Comparison of ENCODE assay signal across 19 mouse cellular contexts in genomic region chr12:4811705-4812104, GRCm38 (mm10). TPM values are rescaled to one million over a fixed set of nuclear protein-coding genes. Genes with fewer than 3 reads are reported as not detected.
"Had no signal": no experiment of that assay in that cellular context is flagged by ENCODE, and none has a peak within 500 bp of the region (broad histone marks: within the 10 kb centered on the region; RNA-seq: fewer than 3 reads in every experiment).

No protein-coding gene starts in this region.

- H3K9ac ChIP-seq: liver, embryonic 13.5 days; midbrain, embryonic 13.5 days; neural tube, embryonic 13.5 days; stomach, embryonic 15.5 days had no signal

- H3K9me3 ChIP-seq: liver, embryonic 13.5 days; midbrain, embryonic 13.5 days; neural tube, embryonic 13.5 days; stomach, embryonic 15.5 days had no signal

- H3K36me3 ChIP-seq: liver, embryonic 13.5 days; midbrain, embryonic 10.5 days; midbrain, embryonic 13.5 days; neural tube, embryonic 13.5 days; stomach, embryonic 15.5 days had no signal

- H3K27ac ChIP-seq: hindbrain, postnatal 0 days; left cerebral cortex, adult 2 months; liver, embryonic 13.5 days; midbrain, embryonic 10.5 days; midbrain, embryonic 13.5 days; neural tube, embryonic 13.5 days; stomach, embryonic 15.5 days had no signal

- H3K4me3 ChIP-seq: left cerebral cortex, adult 2 months; liver, embryonic 13.5 days; megakaryocyte, embryonic 14.5 days; midbrain, embryonic 10.5 days; midbrain, embryonic 13.5 days; myocyte; neural tube, embryonic 13.5 days; stomach, embryonic 15.5 days had no signal

- DNase-seq: kidney, postnatal 14 days; layer of hippocampus, postnatal 36 days; liver, embryonic 13.5 days; lung, adult 2 months; retina, postnatal 1 day; right cerebral cortex, postnatal 25 days; spleen, adult 18-20 months; thymus, postnatal 25 days had no signal

- H3K27me3 ChIP-seq: liver, embryonic 13.5 days; midbrain, embryonic 13.5 days; neural tube, embryonic 13.5 days; stomach, embryonic 15.5 days had no signal

- ATAC-seq: hindbrain, postnatal 0 days; inflammation-experienced regulatory T-cells, adult 6 months; lung, postnatal 0 days; midbrain, embryonic 13.5 days; midbrain, embryonic 16.5 days had no signal

- H3K4me2 ChIP-seq: liver, embryonic 13.5 days; midbrain, embryonic 13.5 days; neural tube, embryonic 13.5 days; stomach, embryonic 15.5 days had no signal

RNA-seq across cellular contexts. Expression of gene Pfn4, which starts 42.9 kb away (rescaled TPM):
- polyA plus RNA-seq: inflammation-experienced regulatory T-cells, adult 6 months had no signal
